Mouse (Mus musculus): ENCODE measurements around the gene Hoxd9.

Hoxd9 gene

GRCm38 (mm10) chr2:74749337-74750121 is 52.0 kb downstream of the Hoxd9 start:
- DNase-seq (ENCODE audit: low spot score in 2 of 2) = no peak
